Mouse (Mus musculus) C2C12 (cell line): ENCODE measurements around the gene Nags. TPM values are rescaled to one million over a fixed set of nuclear protein-coding genes. Genes with fewer than 3 reads are reported as not detected.
A peak's percentile ranks its signal among the peaks of the same experiment; 100 is the strongest.

Source experiments
- H3K27me3 ChIP-seq: one replicate; pipeline ENCODE4 v1.6.1; 2011; ENCODE audit not compliant: control insufficient read depth, insufficient read depth, insufficient read length
- H3K36me3 ChIP-seq: one replicate; pipeline ENCODE4 v1.6.1; 2011; ENCODE audit not compliant: control insufficient read depth, insufficient read depth
- H3K4me3 ChIP-seq: one replicate; pipeline ENCODE4 v1.5.1; 2011; ENCODE audit warnings: mild to moderate bottlenecking, control low read depth; ENCODE audit not compliant: poor library complexity, insufficient read depth, severe bottlenecking
- H3K79me2 ChIP-seq: one replicate; pipeline ENCODE4 v1.6.1; 2011; ENCODE audit not compliant: control insufficient read depth, insufficient read depth
- H3K79me3 ChIP-seq: one replicate; pipeline ENCODE4 v1.6.1; 2011; ENCODE audit warnings: low read depth, control low read depth
- H3ac ChIP-seq: one replicate; pipeline ENCODE3; 2011; ENCODE audit warnings: low read depth; ENCODE audit not compliant: control insufficient read depth, insufficient read length
- CEBPB ChIP-seq: IDR thresholded peaks from one replicate; pipeline ENCODE4 v1.6.1; 2011; ENCODE audit warnings: low read depth, mild to moderate bottlenecking, control low read depth, moderate library complexity
- CTCF ChIP-seq: IDR thresholded peaks from one replicate; pipeline ENCODE4 v1.5.1; 2011; ENCODE audit not compliant: control insufficient read depth, insufficient read depth, insufficient read length
- FOSL1 ChIP-seq: IDR thresholded peaks from one replicate; pipeline ENCODE4 v1.8.0; 2011; ENCODE audit warnings: mild to moderate bottlenecking, low read length; ENCODE audit not compliant: poor library complexity, insufficient read depth, severe bottlenecking
- MAX ChIP-seq: IDR thresholded peaks from one replicate; pipeline ENCODE4 v1.6.1; 2011; ENCODE audit warnings: mild to moderate bottlenecking, control low read depth
- MYOD1 ChIP-seq: IDR thresholded peaks from one replicate; pipeline ENCODE4 v1.6.1; 2011; ENCODE audit warnings: low read depth; ENCODE audit not compliant: control insufficient read depth, insufficient read length
- MYOG ChIP-seq: IDR thresholded peaks from one replicate; pipeline ENCODE4 v1.6.1; 2011; ENCODE audit not compliant: control insufficient read depth, insufficient read length; ENCODE audit errors: extremely low read depth
- USF1 ChIP-seq: IDR thresholded peaks from one replicate; pipeline ENCODE4 v1.6.1; 2011; ENCODE audit warnings: low read depth, mild to moderate bottlenecking, control low read depth, moderate library complexity
- polyA plus RNA-seq: library from polyadenylated mRNA; unstranded; fragments of >200 nt; fragmentation: generic; extraction: Trizol; gene quantifications from one replicate; pipeline ENCODE4 v1.2.1, GENCODE M21; 2012; ENCODE audit warnings: missing spikeins

Nags gene
- polyA plus RNA-seq, 1 experiment, result not detected

DNA sequence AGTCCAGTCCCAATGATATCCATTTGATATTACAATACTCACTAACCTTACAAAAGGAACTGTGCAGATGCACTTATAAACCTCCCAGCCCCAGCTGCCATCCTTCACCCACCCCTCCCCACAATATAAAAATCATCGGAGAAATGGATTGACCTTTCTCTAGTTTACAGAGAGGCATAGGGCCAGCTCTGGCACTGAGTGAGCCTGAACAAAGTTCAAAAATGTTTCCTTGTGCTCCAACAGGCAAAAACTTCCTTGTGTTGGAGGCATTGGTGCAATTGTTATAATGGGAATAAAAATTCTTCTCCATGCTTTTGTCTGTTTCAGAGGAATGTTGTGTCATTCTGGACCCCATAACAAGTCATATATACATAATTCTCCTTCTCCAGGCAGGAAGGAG, 40.9 kb downstream of the Nags start:
- peaks cover 21% of the 10 kb centered on the region for H3K36me3 ChIP-seq
- peaks cover 34% of the 10 kb centered on the region for H3K79me3 ChIP-seq
- H3K4me3 ChIP-seq, result no peak overlapping the region
- H3ac ChIP-seq, result no peak overlapping the region
- no peak for TF ChIP-seq CTCF
- TF ChIP-seq CEBPB, result no peak
- no peak for TF ChIP-seq USF1
- TF ChIP-seq MAX, result no peak
- TF ChIP-seq MYOD1, result no peak
- no peak for TF ChIP-seq MYOG
- TF ChIP-seq FOSL1, result no peak
- no peaks in the 10 kb centered on the region for H3K27me3 ChIP-seq
- peaks cover 52% of the 10 kb centered on the region for H3K79me2 ChIP-seq

DNA sequence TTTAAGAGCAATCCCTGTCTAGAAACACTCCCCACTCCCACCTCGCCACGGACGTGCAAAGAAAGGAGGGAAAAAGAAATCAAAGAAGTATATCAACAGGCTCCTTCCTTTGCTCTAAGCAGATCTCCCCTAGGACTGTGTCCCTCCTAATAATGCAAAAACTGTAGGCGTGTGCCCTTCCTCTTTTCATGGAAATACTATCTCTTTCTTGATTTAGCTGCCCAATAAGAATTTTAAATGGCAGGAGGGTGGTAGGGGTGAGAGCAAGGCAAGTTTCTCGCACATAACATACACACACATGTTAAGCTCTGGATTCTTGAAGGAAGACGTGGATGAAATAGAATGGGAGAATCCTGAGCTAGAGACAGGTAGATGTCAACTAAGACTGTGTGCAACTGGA, 43.7 kb downstream of the Nags start:
- Histone ChIP-seq H3K36me3 (peaks cover 19% of the 10 kb centered on the region), H3K4me3 (no peak overlapping the region), H3ac (peak overlapping the region; percentile 21), H3K27me3 (no peaks in the 10 kb centered on the region), H3K79me3 (peaks cover 8% of the 10 kb centered on the region), H3K79me2 (peaks cover 27% of the 10 kb centered on the region)
- TF ChIP-seq MYOG (no peak), MYOD1 (no peak), CEBPB (no peak), USF1 (no peak), FOSL1 (no peak), MAX (no peak), CTCF (no peak)

DNA sequence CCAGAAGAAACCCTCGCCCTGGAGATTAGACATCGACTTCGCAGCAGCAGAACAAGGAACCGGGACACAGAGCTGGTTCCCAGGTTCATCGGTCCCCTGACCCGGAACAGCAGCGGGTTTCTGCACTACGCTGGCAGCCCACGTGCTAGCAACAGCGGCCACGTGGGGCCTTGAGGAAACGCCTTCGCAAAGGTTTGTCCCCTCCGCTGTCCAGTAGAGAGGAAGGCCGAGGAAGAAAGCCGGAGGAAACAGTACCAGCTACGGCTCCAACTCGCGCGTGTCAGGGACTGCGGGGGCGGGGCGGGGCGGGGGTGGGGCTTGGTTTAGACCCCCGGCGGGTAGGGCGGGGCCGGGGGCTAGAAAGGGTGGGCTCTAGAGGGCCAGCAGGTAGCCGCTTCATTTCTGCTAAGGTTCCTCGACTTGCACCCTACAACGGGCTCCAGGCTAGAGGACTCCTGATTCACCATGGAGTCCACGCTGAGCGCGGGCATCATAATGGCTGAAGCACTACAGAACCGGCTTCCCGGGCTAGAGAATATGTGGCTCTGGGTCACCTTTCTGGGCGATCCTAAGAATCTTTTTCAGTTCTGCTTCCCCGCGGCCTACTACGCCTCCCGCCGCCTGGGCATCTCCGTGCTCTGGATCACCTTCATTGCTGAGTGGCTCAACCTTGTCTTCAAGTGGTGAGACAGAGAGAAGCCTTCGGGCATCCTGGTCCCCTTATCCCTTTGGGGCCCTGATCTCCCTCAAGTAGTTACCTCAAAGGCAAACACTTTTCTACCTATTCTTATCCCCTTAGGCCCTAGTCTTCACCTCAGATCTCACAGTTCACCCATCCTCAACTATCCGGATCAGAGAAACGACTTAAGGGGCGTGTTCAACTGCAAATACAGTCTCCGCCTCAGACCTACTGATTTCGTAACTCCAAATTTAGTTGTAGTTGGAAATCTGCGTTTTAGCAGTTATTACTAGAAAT, 44.4 kb downstream of the Nags start, which contains the start of gene G6pc3:
Gene G6pc3 (plus strand): TSS at position 160 of the 976 bp plus-strand sequence.
- Histone ChIP-seq H3K36me3 (peaks cover 26% of the 10 kb centered on the region), H3ac (peak within 1 kb of the TSS; percentile 60), H3K79me2 (peaks cover 19% of the 10 kb centered on the region), H3K4me3 (peak within 1 kb of the TSS; percentile 50), H3K27me3 (no peaks in the 10 kb centered on the region), H3K79me3 (no peaks in the 10 kb centered on the region)
- TF ChIP-seq MAX (peak; percentile 100), MYOD1 (no peak), CTCF (no peak), USF1 (peak; percentile 94), MYOG (no peak), CEBPB (peak; percentile 78), FOSL1 (no peak)

DNA sequence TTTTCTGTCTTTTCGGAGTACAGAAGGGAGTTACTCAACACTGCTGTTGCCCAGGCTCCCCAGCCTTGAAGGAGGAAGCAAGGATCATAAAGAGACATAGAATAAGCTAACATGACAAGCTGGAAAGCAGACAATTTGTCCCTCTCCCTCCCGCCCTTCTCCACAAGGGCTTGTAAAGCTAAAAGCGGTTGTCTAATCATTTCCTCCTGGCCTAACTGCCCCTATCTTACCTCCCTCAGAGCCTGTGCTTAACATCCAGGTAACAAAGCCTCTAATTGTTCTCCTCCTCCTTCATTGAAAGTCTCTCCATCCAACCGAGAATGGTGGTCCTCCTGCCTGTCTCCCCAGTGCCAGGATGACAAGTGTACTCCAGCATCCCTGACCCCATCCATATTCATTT, 45.5 kb downstream of the Nags start:
- H3K79me2 ChIP-seq, result peaks cover 14% of the 10 kb centered on the region
- H3ac ChIP-seq, result peak overlapping the region; percentile 47
- TF ChIP-seq CEBPB (no peak), CTCF (no peak), MAX (no peak), USF1 (no peak), MYOD1 (no peak), FOSL1 (no peak), MYOG (no peak)
- H3K79me3 ChIP-seq, result no peaks in the 10 kb centered on the region
- peaks cover 37% of the 10 kb centered on the region for H3K36me3 ChIP-seq
- no peaks in the 10 kb centered on the region for H3K27me3 ChIP-seq
- no peak overlapping the region for H3K4me3 ChIP-seq

DNA sequence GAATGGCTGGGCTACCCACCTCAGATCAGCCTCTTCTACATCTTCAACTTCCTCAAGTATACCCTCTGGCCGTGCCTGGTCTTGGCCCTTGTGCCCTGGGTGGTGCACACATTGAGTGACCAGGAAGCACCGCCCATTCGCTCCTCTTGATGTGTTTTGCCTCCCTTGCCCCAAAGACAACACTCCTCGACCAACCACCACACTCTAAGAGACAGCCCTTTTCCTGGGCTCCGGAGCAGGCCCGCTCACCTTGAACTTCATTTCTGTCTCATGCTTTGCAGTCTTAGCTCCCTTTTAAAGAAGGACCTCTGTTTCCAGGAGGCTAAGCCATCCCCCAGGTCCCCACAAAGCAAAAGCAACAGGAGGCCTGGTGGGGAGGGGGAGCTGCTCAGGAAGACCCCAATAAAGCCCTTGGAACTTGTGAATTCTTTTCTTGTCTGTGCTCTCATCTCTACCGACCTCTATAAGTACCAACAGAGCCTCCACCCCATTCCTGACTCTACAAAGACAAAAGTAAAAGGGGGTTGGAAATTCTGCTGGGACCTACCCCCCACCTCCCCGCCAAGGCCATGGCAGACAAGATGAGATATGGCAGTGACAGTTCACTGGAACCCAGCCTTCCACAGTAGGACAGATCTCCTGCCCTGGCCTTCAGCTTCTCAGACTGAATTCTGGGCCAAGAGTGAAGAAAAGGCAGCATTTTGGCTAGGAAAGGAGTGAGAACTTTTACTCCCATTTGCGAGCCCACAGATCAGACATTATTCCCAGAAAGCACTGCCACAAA, 48.5 kb downstream of the Nags start:
- no peak for TF ChIP-seq MYOG
- no peak for TF ChIP-seq CEBPB
- no peak for TF ChIP-seq MYOD1
- no peak for TF ChIP-seq MAX
- no peak for TF ChIP-seq FOSL1
- TF ChIP-seq USF1, result no peak
- no peak for TF ChIP-seq CTCF
- Histone ChIP-seq H3ac (no peak overlapping the region), H3K27me3 (no peaks in the 10 kb centered on the region), H3K79me3 (no peaks in the 10 kb centered on the region), H3K4me3 (no peak overlapping the region), H3K36me3 (peaks cover 49% of the 10 kb centered on the region), H3K79me2 (peaks cover 14% of the 10 kb centered on the region)
